Mouse (Mus musculus): ENCODE results near the gene Fbxo44.
"Not testable (repeated sequence)": the region's sequence is repeated elsewhere in the genome, so short reads cannot be mapped to it uniquely, and the experiment has no call there.

Fbxo44 gene

GRCm38 (mm10) chr4:148160436-148161390 is at the start of gene Fbxo44, which contains the start of gene Fbxo2:
Gene Fbxo44, minus strand, starts transcription at chr4:148160482.
Gene Fbxo2, plus strand, starts transcription at chr4:148160621.
- DNase-seq = no peak

- no peak for DNase-seq
Measured at GRCm38 (mm10) chr4:148204873-148205232, 44.6 kb upstream of the Fbxo44 start.

DNA sequence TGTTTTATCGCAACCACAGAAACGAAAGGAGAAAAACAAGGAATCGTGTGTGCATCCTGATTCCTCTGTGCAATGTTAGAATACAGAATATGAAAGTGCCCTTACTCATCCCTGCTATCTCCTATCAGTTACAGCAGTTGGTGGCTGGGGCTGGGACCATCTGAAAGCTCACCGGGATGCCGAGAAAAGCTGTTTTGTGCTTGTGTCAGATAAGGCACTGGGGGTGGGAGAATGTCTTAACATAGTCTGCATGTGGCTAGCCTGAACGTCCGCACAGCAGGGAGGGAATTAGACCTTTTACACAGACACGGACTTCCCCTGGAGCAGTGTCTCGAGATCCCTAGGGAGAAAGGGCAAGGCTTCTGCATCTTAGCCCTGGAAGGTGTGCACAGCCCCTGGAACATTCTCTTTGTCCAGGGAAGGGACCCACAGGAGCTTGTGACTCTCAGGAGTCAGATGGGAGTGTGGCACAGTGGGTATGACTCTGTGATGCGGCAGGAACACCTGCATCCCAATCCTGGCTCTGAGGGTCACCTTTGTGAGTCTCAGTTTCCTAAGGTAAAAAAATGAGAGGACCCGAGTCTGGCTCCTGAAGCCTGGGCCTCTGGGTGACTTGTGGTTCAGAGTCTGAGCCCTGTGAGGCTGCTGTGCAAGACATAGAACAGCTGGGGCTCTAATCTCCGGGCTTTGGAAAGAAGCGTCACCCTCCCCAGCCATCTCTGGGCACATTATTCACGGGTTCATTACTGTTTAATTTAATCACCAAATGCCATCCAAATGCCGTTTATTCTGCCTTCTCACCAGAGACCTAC is 44.0 kb upstream of the Fbxo44 start:
- no peak for DNase-seq

- DNase-seq = no peak
Measured at GRCm38 (mm10) chr4:148203557-148203956, 43.3 kb upstream of the Fbxo44 start.

DNA sequence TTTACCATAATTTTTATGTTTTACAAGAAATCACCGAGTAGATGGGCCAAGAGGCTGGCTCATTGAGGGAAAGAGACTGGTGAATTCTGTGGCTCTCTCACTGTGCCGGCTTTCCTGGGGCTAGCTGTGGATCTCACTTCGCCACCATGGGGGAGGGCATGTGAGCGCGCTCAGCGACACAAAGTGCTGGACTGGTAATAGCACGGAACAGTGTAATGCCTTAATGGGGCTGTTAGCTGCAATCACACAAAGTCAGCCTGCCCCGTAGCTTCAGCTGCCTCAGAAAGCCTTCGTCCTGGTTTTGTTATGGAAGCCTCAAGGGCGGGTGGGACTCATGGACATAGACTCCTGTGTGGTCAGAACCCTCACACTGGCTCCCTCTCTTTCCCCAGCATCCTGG is 38.4 kb upstream of the Fbxo44 start:
- no peak for DNase-seq

DNA sequence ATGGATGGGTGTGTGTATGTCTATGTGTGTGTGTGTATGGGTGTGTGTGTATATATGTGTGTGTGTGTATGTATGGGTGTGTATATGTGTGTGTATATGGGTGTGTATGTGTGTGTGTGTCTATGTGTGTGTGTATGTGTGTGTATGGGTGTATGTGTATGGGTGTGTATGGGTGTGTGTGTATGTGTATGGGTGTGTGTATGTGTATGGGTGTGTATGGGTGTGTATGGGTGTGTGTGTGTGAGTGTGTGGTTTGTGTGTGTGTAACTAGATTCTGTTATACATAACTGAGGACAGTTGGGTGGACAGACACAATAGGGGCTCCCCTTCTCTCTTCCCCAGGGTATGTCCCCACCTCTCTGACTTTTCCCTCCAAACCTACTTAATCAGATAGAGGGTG is 34.1 kb upstream of the Fbxo44 start:
- no peak for DNase-seq

GRCm38 (mm10) chr4:148192707-148193245 is 32.5 kb upstream of the Fbxo44 start:
- DNase-seq = no peak

- not testable (repeated sequence) for DNase-seq
Measured at GRCm38 (mm10) chr4:148188767-148189166, 28.5 kb upstream of the Fbxo44 start.

DNA sequence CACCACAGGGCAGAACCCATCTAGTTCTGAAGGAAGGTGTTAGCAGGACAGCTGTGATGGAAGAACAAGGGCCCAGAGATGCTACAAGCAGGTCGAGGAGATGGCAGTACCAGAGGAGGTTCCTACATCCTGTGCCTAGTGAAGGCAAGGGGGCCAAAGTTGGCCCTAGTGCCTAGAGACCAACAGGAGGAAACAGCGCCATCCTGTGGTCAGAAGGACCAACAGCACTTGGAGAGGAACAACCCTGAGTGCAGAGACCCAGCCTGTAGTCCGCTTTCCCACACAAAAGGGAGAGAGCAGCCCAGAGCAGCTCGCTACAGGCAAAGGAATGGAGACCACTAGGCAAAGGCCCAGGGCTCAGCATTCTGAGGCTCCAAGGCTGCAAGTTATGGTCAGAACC is 25.5 kb upstream of the Fbxo44 start:
- DNase-seq = no peak

DNA sequence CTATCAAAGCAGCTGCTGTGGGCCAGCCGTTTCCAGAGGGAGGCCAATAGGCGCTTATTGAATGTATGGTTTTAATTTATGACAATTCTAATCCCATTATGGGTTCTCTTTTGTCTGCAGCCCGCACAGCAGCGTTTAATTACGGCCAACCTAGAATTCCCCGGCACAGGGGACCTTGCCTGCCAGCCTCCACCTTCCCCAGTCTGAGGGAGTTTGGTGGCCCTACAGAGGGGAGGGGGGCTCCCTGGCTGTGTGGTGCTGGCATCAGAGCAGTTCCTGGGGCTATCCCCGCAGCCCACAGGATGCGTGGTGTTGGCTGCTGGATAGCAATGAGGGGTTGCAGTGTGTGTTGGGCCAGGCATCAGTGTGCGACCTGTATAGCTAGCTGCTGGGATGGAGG is 24.3 kb upstream of the Fbxo44 start:
- DNase-seq = no peak

- no peak for DNase-seq
Measured at GRCm38 (mm10) chr4:148182363-148182762, 22.1 kb upstream of the Fbxo44 start.

DNA sequence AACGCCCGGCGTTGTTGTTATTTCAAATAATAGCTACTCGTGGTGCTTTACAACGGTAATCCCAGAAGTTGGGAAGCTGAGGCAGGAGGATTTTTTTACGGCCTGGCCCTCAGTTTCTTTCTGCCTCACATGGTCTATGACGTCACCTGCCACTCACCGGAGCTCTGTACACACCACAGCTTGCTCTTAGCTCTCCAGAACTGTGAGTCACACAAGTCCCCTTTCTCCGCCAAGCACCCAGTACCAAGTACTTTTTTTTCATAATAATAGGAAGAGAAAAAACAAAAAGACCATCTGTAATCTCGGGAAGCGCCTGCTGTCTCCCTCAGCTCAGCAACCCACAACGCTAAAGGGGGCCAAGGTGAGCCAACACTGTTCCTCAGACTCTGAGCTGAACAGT is 21.2 kb upstream of the Fbxo44 start:
- no peak for DNase-seq

DNA sequence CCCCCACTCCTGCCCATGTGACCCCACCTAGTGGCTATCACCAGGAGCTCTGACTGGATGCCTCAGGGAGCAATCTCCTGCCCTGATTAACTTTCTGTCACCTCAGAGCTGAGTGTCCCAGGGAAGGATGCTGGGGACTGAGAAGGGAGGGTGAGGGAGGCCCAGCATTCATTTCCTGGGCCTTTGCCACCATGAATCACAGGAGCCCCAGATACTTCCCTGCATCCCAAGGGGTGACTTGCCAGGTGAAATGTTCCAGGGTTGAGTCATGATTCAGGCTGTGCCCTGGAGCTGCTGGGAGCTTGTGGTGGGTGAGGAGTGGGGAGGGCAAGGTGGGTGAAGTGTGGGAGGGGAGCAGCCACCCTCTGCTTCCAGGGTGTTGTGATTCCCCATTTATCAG is 17.4 kb upstream of the Fbxo44 start:
- no peak for DNase-seq

- DNase-seq = not testable (repeated sequence)
Measured at GRCm38 (mm10) chr4:148176603-148177002, 16.3 kb upstream of the Fbxo44 start.

- DNase-seq = no peak
Measured at GRCm38 (mm10) chr4:148174495-148174862, 14.2 kb upstream of the Fbxo44 start.

DNA sequence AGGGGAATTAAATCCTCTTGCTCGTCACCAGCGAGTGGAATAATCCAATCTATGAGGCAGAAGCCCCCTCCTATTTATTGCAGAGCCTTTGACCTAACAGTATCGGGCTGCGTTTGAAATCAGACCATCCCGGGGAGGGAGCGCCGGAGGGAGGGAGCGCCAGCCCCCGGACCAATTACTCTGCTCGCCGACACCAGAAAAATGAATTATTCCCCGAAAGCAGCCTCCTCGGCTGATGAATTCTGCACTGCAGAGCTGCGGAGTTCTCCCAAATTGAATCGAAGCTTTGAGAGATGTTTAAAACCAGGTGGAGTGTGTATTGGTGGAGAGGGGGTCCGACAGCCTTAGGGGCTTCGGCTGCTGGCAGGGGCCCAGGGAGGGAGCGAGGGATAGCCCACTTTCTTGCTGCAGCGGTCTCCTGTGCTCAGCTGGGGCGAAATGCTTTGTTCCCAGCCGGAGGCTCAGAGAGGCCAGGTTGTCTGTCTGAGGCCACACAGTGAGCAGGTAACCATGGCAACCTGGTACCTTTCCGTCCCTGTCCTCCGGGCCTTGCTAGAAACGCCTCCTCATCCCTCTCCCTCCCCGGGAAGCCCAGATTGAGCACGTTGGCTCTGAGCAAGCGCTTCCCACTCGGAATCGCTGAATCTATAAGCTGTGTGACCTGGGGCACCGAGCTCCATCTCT is 13.7 kb upstream of the Fbxo44 start:
- DNase-seq = no peak

GRCm38 (mm10) chr4:148171261-148171660 is 11.0 kb upstream of the Fbxo44 start:
- no peak for DNase-seq

DNA sequence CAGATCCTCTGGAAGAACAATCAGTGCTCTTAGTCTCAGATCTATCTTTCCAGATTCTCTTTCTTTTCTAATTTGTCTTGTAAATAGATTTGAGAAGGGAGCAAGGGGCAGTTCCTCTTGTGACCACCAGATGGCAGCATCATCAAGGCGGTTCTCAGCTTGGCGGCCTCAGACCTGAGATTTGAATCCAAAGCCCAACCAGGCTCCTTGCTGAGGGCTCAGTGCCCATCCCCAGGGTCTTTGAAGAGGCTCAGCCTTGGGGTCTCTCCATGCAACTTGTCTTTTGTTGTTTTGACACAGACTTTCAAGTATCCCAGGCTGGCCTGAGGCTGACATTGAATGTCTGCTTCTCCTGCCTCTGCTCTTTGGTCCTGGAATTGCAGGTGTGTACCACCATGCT is 10.6 kb upstream of the Fbxo44 start:
- peak; percentile 43 for DNase-seq

- DNase-seq = no peak
Measured at GRCm38 (mm10) chr4:148169586-148169985, 9.3 kb upstream of the Fbxo44 start.

GRCm38 (mm10) chr4:148168287-148168686 is 8.0 kb upstream of the Fbxo44 start:
- peak; percentile 69 for DNase-seq

DNA sequence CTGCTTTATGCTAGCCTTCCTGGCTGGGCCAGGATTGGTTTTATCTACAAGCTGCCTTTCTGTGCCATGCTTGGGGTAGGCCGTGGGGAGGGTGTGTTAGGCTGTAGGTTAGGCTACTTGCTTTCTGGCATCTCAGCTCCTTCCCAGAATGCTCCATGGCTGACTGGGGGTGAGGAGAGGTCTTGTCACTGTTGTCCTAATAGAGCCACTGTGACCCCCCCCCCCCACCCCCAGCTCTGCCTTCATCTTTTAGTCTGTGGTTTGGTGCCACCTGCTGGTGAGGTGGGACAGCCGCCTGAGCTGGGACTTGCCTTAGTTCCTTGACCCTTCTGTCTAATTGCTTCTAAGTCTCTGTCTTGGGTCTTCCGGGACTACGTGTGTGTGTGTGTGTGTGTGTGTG is 6.7 kb upstream of the Fbxo44 start:
- peak; percentile 74 for DNase-seq

GRCm38 (mm10) chr4:148166431-148166830 is 6.1 kb upstream of the Fbxo44 start:
- no peak for DNase-seq

DNA sequence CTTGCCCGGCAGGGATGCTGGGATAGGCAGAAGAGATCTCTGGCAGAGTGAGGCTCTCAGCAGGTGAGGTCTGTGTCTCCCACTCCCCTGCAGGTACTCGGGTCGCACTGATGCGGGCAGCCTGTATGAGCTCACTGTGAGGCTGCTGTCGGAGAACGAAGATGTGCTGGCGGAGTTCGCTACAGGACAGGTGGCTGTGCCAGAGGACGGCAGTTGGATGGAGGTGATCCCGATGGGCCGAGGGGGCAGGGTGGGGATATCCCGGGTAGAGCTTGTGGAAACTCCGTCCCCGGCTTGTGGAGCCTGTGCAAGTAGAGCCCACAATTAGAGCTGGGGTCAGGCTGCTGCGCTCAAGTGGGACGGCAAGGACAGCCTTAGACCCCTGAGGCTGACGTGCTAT is 5.3 kb upstream of the Fbxo44 start:
- no peak for DNase-seq
